Mouse (Mus musculus) left cerebral cortex, postnatal 25 days (tissue): Measurements from ENCODE around the gene Tagap. TPM values are rescaled to one million over a fixed set of nuclear protein-coding genes. Genes with fewer than 3 reads are reported as not detected.
"Not testable (repeated sequence)": the region's sequence is repeated elsewhere in the genome, so short reads cannot be mapped to it uniquely, and the experiment has no call there.

ENCODE experiments used
- DNase-seq, 2 experiments: peaks; one replicate each; pipeline ENCODE4 v3.0.0; 2022; ENCODE audit warnings: low spot score in 2 of 2, mixed read lengths in 1 of 2
- intact Hi-C: fragments of 180-260 bp; cut with DNase I; formaldehyde crosslinking; loops from one replicate; pipeline ENCODE4 v1.15.1; 2025
- total RNA-seq, 2 experiments: library from RNA; stranded (reverse); gene quantifications; 2 replicates each; pipeline ENCODE4 v1.2.3; 2021

Tagap gene
- total RNA-seq, 2 experiments from 2014 or later = 4.9 to 5.8 TPM

DNA sequence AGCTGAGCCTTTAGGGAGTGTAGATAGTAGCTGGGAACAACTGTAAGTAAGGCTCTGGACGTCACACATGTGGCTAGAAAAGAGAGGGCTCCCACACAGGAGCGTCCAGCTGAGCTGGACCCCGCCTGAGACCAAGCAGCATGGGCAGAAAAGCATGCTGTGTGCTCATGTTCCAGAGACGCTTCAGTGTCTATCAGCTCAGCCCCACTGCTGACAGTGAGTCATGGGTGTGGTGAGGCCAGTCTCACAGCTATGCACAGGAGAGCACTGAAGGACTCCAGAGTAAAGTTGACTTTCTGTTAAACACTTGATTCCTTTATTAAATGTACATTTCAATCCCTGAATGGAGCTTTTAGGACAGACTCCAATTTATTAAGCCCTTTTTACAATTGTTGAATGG lies 25.5 kb downstream of the Tagap start:
- intact Hi-C loops = not testable (repeated sequence)

DNA sequence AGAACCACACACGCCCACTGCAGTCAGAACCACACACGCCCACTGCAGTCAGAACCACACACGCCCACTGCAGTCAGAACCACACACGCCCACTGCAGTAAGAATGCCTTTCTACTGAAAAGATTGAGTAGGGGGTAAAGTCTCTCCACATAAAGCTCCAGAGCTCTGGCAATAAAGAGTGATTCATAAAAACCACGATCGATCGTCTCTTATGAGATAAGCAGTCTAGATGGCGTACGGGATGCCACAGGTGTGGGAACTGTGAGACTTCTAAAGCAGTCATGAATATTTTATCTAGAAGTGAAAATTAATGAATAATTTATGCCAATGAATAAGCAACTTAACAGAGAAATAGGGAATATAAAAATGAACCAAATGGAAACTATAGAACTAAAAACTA lies 31.4 kb downstream of the Tagap start:
- intact Hi-C loops = not testable (repeated sequence)

More for the DNA sequence above, 25.5 kb downstream of the Tagap start:
- DNase-seq = not testable (repeated sequence)

DNA sequence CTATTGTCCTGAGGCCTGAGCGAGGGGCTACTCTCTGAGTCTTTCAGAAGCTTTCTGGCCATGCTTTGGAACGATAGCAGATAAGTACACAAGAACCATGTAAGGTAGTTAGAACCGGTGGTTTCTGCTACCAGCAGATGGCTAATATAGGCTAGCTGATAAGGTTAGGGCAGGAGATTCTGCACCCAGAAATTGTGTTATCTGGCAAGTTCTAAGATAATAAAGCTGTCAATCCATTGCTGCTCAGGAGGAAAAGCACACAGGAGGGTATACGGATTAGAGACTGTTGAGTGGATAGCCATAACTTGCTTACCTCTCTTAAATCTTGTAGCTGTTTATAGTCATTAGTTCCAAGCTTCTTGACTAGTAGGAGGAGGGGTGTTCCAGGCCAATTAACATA lies 37.5 kb downstream of the Tagap start:
- intact Hi-C loops, DNase-seq: not testable (repeated sequence)

More for the DNA sequence above, 31.4 kb downstream of the Tagap start:
- not testable (repeated sequence) for DNase-seq

DNA sequence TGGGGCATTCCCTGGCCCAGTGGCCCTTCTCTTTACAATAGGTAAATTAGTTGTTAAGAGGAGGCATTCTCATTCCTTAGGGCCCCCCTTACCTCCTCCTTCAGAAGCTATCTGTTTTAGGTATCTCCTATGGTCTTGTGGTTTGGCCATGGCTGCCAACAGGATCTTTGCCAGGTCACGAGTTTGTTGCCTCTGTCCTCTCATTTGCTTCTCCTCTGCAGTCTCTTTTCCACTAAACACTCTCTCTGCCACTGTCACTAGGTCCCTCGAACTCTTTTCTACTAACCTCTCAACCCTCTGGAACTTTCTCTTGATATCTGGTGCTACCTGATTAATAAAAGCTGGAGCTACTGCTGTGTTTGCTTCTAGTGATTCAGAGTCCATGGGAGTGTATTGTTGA lies 38.6 kb downstream of the Tagap start:
- intact Hi-C loops, DNase-seq: not testable (repeated sequence)

DNA sequence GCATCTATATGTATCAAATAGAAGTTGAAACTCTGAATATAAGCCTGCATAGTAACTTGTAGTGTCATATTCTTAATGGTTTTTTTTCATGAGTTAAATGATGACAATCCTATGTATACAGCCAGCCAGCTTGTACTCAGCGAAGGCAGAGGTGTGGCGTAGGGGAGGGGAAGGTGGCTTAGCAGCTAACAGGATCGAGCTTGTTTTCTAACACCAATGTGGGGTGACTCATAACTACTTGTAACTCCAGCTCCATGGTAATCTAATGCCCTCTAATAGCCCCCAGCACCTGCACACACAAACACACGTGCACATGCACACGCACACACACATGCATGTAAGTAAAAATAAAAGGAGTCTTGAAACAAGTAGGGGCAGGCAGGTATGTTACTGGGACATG lies 42.7 kb downstream of the Tagap start:
- intact Hi-C loops, DNase-seq: not testable (repeated sequence)

DNA sequence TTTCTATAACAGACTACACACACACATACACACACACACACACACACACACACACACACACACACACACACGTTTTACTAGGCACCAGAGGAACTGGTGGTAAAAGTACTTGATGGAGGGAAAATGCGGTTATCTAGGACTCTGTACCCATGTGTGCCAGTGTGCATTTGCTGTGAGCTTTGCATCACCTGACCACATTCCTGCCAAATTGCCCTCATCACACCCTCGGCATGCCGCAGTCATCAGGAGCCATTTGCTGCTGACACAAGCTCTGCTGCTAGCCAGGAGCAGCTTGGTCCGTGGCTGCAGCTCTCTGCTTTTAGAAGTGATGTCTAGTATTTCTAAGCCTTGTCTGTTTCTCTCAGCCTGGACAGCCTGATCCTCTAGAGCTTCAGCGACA lies 44.0 kb downstream of the Tagap start:
- DNase-seq, intact Hi-C loops: not testable (repeated sequence)

DNA sequence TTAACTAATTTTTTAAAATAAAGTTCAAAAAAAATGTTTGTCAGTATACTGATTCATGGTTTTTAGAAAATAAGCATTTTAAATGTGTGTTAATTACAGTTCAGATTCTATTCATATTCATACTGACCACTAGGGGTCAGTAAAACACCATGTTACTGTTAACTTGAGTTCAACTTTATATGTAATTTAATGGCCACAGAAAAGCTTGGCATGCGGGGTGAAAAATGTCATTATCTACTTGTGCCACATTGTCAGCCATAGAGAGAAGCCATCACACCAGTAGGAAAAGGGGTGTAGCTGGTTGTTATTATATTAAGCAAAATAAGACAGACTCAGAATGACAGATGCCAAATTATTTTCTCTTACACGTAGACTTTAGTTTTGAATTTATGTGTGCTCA lies 57.7 kb downstream of the Tagap start:
- intact Hi-C loops, DNase-seq: not testable (repeated sequence)

Other genes with a start within 250 kb of the Tagap start
- 1 to 10 TPM; 5.9 to 7.0 TPM for gene Fndc1, start 98.7 kb upstream of the Tagap start, total RNA-seq
- 10 to 100 TPM; 28.1 to 28.4 TPM for gene Rsph3a, start 19.6 kb downstream of the Tagap start, total RNA-seq
- under 1 TPM; 0.14 to 0.28 TPM for gene Gm49673, start 221.8 kb downstream of the Tagap start, total RNA-seq
- 1 to 10 TPM; 4.1 to 4.9 TPM for gene Rnaset2a, start 222.1 kb downstream of the Tagap start, total RNA-seq
- 10 to 100 TPM; 19.5 to 21.5 TPM for gene Fgfr1op, start 239.5 kb downstream of the Tagap start, total RNA-seq